Mouse (Mus musculus) limb, embryonic 15.5 days (tissue): ENCODE results near the gene Olfr1260. TPM values are rescaled to one million over a fixed set of nuclear protein-coding genes. Genes with fewer than 3 reads are reported as not detected.

Experiments
- ATAC-seq: fragments of 200-750 bp; cut with Nextera tagmentation; 2 replicates; pipeline ENCODE4 v1.8.0; 2017; ENCODE audit warnings: low read depth, moderate TSS enrichment; ENCODE audit not compliant: insufficient number of reproducible peaks, low FRiP score, low TSS enrichment
- H3K27ac ChIP-seq: fragments of 300-500 bp; sonication (generic); 2 replicates; pipeline ENCODE4 v1.5.1; 2015; ENCODE audit warnings: moderate library complexity, mild to moderate bottlenecking, inconsistent platforms
- H3K27me3 ChIP-seq: fragments of 300-500 bp; sonication (generic); 2 replicates; pipeline ENCODE4 v1.6.1; 2015; ENCODE audit warnings: inconsistent platforms
- H3K36me3 ChIP-seq: fragments of 300-500 bp; sonication (generic); 2 replicates; pipeline ENCODE4 v1.6.1; 2015; ENCODE audit warnings: inconsistent platforms
- H3K4me1 ChIP-seq: fragments of 300-500 bp; sonication (generic); 2 replicates; pipeline ENCODE4 v1.6.1; 2015; ENCODE audit warnings: inconsistent platforms
- H3K4me2 ChIP-seq: fragments of 300-500 bp; sonication (generic); 2 replicates; pipeline ENCODE4 v1.6.1; 2015; ENCODE audit warnings: mild to moderate bottlenecking, inconsistent platforms
- H3K4me3 ChIP-seq: fragments of 300-500 bp; sonication (generic); 2 replicates; pipeline ENCODE4 v1.5.1; 2015; ENCODE audit warnings: mild to moderate bottlenecking, inconsistent platforms
- H3K9ac ChIP-seq: fragments of 300-500 bp; sonication (generic); 2 replicates; pipeline ENCODE4 v1.6.1; 2015; ENCODE audit warnings: inconsistent platforms
- H3K9me3 ChIP-seq: fragments of 300-500 bp; sonication (generic); 2 replicates; pipeline ENCODE4 v1.6.1; 2016; ENCODE audit warnings: inconsistent platforms
- WGBS: fragments of 180-500 bp; shearing (Covaris S2); methylation state at CpG from one replicate; pipeline ENCODE4 v1.1.7; 2015; 5-methylcytosine and 5-hydroxymethylcytosine counted together
- polyA plus RNA-seq: library from polyadenylated mRNA; unstranded; fragments of >200 nt; fragmentation: Nextera tagmentation; extraction: Ambion mirVana; gene quantifications from 2 replicates; pipeline ENCODE4 v1.2.1, GENCODE M21; 2015

Gene Olfr1260
- not detected in 2 replicates for polyA plus RNA-seq

GRCm38 (mm10) chr2:89974184-89974583 lies at the start of gene Olfr1260:
Gene Olfr1260, plus strand, starts transcription at chr2:89974340.
- Histone ChIP-seq H3K4me3 (no peak within 1 kb of the TSS), H3K9me3 (no peaks in the 10 kb centered on the region), H3K27ac (no peak within 1 kb of the TSS), H3K4me2 (no peak within 1 kb of the TSS), H3K36me3 (no peaks in the 10 kb centered on the region), H3K27me3 (no peaks in the 10 kb centered on the region), H3K9ac (no peak within 1 kb of the TSS), H3K4me1 (no peaks in the 10 kb centered on the region)
- ATAC-seq, result no peak
- WGBS, result 31% methylated on average over 2 of the region's 2 CpGs

- H3K36me3 ChIP-seq, result no peaks in the 10 kb centered on the region
- no peak within 1 kb of the TSS for H3K27ac ChIP-seq
- H3K4me3 ChIP-seq, result no peak within 1 kb of the TSS
- no peaks in the 10 kb centered on the region for H3K27me3 ChIP-seq
- H3K4me1 ChIP-seq, result no peaks in the 10 kb centered on the region
- H3K4me2 ChIP-seq, result no peak within 1 kb of the TSS
- no peak within 1 kb of the TSS for H3K9ac ChIP-seq
- H3K9me3 ChIP-seq, result no peaks in the 10 kb centered on the region
- ATAC-seq, result no peak
These were observed 47.1 kb upstream of the Olfr1260 start, which contains the start of gene Olfr1258 for GRCm38 (mm10) chr2:89927009-89927408. Gene Olfr1258, plus strand, starts transcription at chr2:89927309.

GRCm38 (mm10) chr2:89948564-89948963 lies 25.6 kb upstream of the Olfr1260 start, which contains the start of gene Olfr1259:
Gene Olfr1259, minus strand, starts transcription at chr2:89948664.
- no peak within 1 kb of the TSS for H3K4me3 ChIP-seq
- H3K36me3 ChIP-seq, result no peaks in the 10 kb centered on the region
- WGBS, result 84% methylated on average over 5 of the region's 5 CpGs
- ATAC-seq, result no peak
- no peak within 1 kb of the TSS for H3K9ac ChIP-seq
- H3K9me3 ChIP-seq, result no peaks in the 10 kb centered on the region
- no peaks in the 10 kb centered on the region for H3K27me3 ChIP-seq
- no peak within 1 kb of the TSS for H3K4me2 ChIP-seq
- no peak within 1 kb of the TSS for H3K27ac ChIP-seq
- no peaks in the 10 kb centered on the region for H3K4me1 ChIP-seq

GRCm38 (mm10) chr2:89977709-89978108 lies 3.6 kb downstream of the Olfr1260 start:
- H3K27me3 ChIP-seq, result no peaks in the 10 kb centered on the region
- no peak overlapping the region for H3K4me3 ChIP-seq
- WGBS, result 83% methylated on average over 2 of the region's 2 CpGs
- H3K4me2 ChIP-seq, result no peak overlapping the region
- no peaks in the 10 kb centered on the region for H3K36me3 ChIP-seq
- H3K9me3 ChIP-seq, result no peaks in the 10 kb centered on the region
- no peak for ATAC-seq
- H3K9ac ChIP-seq, result no peak overlapping the region
- no peaks in the 10 kb centered on the region for H3K4me1 ChIP-seq
- no peak overlapping the region for H3K27ac ChIP-seq

GRCm38 (mm10) chr2:89990921-89991320 lies 16.8 kb downstream of the Olfr1260 start, which contains the start of gene Olfr1261:
Gene Olfr1261, plus strand, starts transcription at chr2:89991221.
- no peak for ATAC-seq
- Histone ChIP-seq H3K27me3 (no peaks in the 10 kb centered on the region), H3K9me3 (no peaks in the 10 kb centered on the region), H3K4me1 (no peaks in the 10 kb centered on the region), H3K9ac (no peak within 1 kb of the TSS), H3K27ac (no peak within 1 kb of the TSS), H3K4me2 (no peak within 1 kb of the TSS), H3K36me3 (no peaks in the 10 kb centered on the region), H3K4me3 (no peak within 1 kb of the TSS)

GRCm38 (mm10) chr2:89999845-90000244 lies 25.7 kb downstream of the Olfr1260 start, which contains the start of gene Olfr1262:
Gene Olfr1262, plus strand, starts transcription at chr2:90000145.
- Histone ChIP-seq H3K9me3 (no peaks in the 10 kb centered on the region), H3K36me3 (no peaks in the 10 kb centered on the region), H3K4me3 (no peak within 1 kb of the TSS), H3K27ac (no peak within 1 kb of the TSS), H3K27me3 (no peaks in the 10 kb centered on the region), H3K4me2 (no peak within 1 kb of the TSS), H3K9ac (no peak within 1 kb of the TSS), H3K4me1 (no peaks in the 10 kb centered on the region)
- no peak for ATAC-seq

- Histone ChIP-seq H3K9ac (no peak within 1 kb of the TSS), H3K36me3 (no peaks in the 10 kb centered on the region), H3K4me2 (no peak within 1 kb of the TSS), H3K27me3 (no peaks in the 10 kb centered on the region), H3K4me1 (no peaks in the 10 kb centered on the region), H3K4me3 (no peak within 1 kb of the TSS), H3K9me3 (no peaks in the 10 kb centered on the region), H3K27ac (no peak within 1 kb of the TSS)
- ATAC-seq, result no peak
- 76% methylated on average over 2 of the region's 2 CpGs for WGBS
These were observed 37.7 kb downstream of the Olfr1260 start, which contains the start of gene Olfr1263 for GRCm38 (mm10) chr2:90011831-90012230. Gene Olfr1263, plus strand, starts transcription at chr2:90012131.

GRCm38 (mm10) chr2:90025477-90025876 lies 51.3 kb downstream of the Olfr1260 start, which contains the start of gene Olfr1264:
Gene Olfr1264, minus strand, starts transcription at chr2:90025577.
- no peaks in the 10 kb centered on the region for H3K9me3 ChIP-seq
- 17% methylated on average over 2 of the region's 2 CpGs for WGBS

More at GRCm38 (mm10) chr2:90025477-90025876, 51.3 kb downstream of the Olfr1260 start, which contains the start of gene Olfr1264:
- no peaks in the 10 kb centered on the region for H3K27me3 ChIP-seq
- H3K4me1 ChIP-seq, result no peaks in the 10 kb centered on the region
- no peak within 1 kb of the TSS for H3K4me2 ChIP-seq
- no peak within 1 kb of the TSS for H3K27ac ChIP-seq
- H3K36me3 ChIP-seq, result no peaks in the 10 kb centered on the region
- no peak within 1 kb of the TSS for H3K9ac ChIP-seq
- no peak for ATAC-seq
- no peak within 1 kb of the TSS for H3K4me3 ChIP-seq

Other genes with a start within 250 kb of the Olfr1260 start
- not detected in 2 replicates for gene Olfr1252, start 249.3 kb upstream of the Olfr1260 start, polyA plus RNA-seq
- gene Olfr1253, start 217.2 kb upstream of the Olfr1260 start, polyA plus RNA-seq, result not detected in 2 replicates
- not detected in 2 replicates for gene Olfr1254, start 180.7 kb upstream of the Olfr1260 start, polyA plus RNA-seq
- gene Olfr1255, start 162.3 kb upstream of the Olfr1260 start, polyA plus RNA-seq, result not detected in 2 replicates
- gene Olfr1256, start 132.8 kb upstream of the Olfr1260 start, polyA plus RNA-seq, result not detected in 2 replicates
- not detected in 2 replicates for gene Olfr48, start 126.1 kb upstream of the Olfr1260 start, polyA plus RNA-seq
- not detected in 2 replicates for gene Olfr1257, start 95.9 kb upstream of the Olfr1260 start, polyA plus RNA-seq
- not detected in 2 replicates for gene Olfr1258, start 47.0 kb upstream of the Olfr1260 start, polyA plus RNA-seq
- not detected in 2 replicates for gene Olfr1259, start 25.7 kb upstream of the Olfr1260 start, polyA plus RNA-seq
- not detected in 2 replicates for gene Olfr1261, start 16.9 kb downstream of the Olfr1260 start, polyA plus RNA-seq
- not detected in 2 replicates for gene Olfr1262, start 25.8 kb downstream of the Olfr1260 start, polyA plus RNA-seq
- gene Olfr1263, start 37.8 kb downstream of the Olfr1260 start, polyA plus RNA-seq, result not detected in 2 replicates
- not detected in 2 replicates for gene Olfr1264, start 51.2 kb downstream of the Olfr1260 start, polyA plus RNA-seq
- gene Olfr1265, start 61.0 kb downstream of the Olfr1260 start, polyA plus RNA-seq, result not detected in 2 replicates
- gene Olfr140, start 89.3 kb downstream of the Olfr1260 start, polyA plus RNA-seq, result not detected in 2 replicates
- gene Olfr1269, start 147.1 kb downstream of the Olfr1260 start, polyA plus RNA-seq, result not detected in 2 replicates
- gene Olfr32, start 168.0 kb downstream of the Olfr1260 start, polyA plus RNA-seq, result not detected in 2 replicates
- not detected in 2 replicates for gene Olfr1270, start 178.8 kb downstream of the Olfr1260 start, polyA plus RNA-seq